Mouse (Mus musculus) urinary bladder, postnatal 36 days (tissue): Measurements from ENCODE around the gene Acp2.

ENCODE experiments used
- DNase-seq, 2 experiments: peaks; one replicate each; pipeline ENCODE4 v3.0.0; 2022; ENCODE audit warnings: low spot score in 2 of 2, mixed read lengths in 1 of 2

The Acp2 gene

DNA sequence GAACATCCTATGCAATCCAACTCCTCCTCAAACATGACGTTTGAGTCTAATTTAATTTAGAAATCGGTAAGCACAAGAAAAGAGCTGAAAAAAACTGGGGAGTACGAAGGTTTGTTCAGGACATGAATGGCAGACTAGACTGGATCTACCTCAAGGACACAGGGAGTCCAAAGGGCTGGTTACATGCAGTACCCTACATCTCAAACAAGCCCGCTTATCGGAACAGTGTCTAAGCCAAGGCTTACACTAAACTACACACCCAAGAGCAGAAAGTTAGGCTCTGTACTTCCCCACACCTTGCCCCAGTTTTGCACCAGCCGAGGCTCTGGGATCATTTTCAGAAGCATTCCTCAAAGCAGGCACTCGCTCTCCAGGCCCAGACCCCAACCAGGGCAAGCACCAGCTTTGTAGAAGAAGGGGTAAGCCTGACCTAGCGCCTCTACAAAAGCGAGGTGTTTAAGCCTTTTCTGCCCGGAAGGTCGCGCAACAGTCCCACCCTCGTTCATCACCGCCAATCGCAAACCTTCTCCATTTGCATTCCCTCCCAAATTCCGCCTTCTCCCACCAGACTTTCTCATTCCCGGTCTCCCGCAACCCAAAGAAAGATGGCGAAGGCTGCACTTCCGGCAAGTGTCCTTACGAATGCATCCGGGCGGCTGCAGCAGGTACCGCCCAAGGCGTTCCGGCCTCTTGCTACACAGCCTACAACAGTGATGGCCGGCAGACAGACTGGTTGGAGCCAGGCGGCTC lies at the start of gene Acp2, which contains the start of gene Nr1h3:
TSS of gene Acp2 (plus strand) at position 664 of the 750 bp plus-strand sequence.
TSS of gene Nr1h3 (minus strand) at position 613 of the 750 bp plus-strand sequence.
- peak; percentile 94 for DNase-seq

DNA sequence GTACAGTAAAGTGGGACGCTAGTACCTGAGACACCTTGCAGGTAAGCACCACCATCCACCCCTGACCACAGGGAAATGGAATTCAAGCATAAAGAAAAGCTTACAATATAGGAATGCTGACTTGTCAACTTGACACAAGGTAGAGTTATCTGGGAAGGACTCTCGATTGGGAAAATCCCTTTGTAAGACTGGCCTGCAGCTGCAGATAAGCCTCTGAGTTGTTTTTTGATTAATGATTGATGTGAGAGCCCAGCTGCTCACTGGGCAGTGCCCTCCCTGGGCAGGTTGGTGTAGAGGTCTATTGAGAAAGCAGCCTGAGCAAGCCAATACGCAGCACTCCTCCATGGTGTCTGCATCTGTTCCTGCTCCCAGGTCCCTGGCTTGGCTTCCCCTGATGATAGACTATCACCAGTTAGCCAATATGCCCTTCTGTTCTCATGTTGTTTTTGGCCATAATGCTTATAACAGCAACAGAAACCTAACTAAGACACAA lies 49.8 kb upstream of the Acp2 start:
- DNase-seq: no peak

DNA sequence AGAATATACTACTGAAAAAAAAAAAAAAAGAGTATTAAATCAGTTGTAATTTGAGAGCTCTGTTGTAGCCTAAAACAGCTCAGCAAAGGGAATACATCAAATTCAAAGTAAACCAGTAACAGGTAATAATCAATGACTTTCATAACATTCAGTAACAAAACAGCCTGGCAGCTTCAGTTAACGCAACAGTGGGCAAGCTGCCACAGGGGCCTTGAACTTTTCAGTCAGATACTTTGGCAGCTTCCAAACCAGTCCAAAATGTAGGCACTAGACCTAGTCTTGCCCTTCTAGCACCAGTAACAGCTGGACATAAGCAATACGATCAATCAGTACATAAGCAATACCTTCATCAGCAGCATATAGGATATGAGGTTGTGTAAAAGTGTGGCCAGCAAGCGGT lies 48.6 kb upstream of the Acp2 start:
- no peak for DNase-seq

DNA sequence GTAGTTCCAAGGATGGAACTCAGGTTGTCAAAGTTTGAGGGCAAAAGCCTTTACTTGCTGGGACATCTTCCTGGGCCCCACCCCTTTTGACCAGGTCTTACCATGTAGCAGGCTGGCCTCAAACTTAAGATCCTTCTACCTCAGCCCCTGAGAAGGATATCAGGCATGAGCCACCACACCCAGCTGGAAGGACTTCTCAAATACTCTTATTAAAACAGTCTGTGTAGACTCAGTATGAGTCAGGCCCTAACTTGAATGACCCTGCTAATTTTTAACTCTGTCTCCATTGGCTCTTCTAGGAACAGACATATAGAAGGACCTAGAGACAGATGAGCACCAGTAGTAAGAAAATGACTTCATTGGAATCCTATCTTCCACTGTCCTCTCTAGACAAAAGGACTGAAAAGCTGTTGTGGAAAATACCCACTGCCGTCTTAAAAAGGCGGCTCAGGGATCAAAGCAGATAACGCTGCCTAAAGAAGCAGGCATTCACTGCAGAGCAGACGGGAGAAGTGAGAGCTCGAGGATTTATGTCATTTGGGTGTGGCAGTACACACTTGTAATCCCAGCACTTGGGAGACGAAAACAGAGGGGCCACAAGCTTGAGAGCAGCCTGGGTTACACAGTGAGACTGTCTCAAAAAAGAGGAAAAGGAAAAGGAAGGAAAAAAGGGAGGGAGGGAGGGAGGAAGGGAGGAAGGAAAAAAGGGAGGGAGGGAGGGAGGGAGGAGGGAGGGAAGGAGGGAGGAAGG lies 45.5 kb upstream of the Acp2 start:
- DNase-seq: no peak

DNA sequence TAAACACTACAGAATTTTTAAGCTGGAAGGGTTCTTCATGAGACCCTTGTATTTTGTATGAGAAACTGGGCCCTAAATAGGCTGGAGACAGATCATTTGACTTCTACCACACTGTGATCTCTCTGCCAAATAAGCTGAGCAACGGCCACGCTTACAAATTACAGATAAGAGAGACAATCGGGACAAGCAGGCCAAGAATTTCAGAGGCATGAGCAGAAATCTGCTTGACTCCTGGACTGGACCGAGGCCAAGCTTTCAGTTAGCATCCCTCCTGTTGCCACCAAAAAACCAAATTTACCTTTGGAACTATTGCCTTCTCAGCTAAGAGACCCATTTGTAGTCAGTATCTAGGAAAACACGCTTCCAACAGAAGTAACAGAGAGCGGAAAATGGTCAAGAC lies 42.1 kb upstream of the Acp2 start:
- no peak for DNase-seq

DNA sequence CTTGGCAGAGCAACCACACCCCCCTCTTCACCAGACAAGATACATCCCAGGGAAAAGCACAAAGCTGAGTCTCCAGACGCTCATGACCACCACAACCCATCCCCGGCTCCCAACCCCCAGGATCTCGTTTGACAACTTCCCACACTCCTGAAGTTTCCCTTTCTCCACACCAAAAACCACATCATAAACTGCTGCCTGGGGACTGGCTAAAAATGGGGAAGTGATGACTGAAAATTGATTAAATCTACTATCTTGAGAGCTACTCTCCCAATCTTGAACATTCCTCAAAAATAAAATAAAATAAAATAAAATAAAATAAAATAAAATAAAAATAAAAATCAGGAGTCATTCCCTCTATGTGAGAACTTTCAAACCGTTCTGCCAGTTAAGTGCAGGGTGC lies 39.7 kb upstream of the Acp2 start:
- no peak for DNase-seq

DNA sequence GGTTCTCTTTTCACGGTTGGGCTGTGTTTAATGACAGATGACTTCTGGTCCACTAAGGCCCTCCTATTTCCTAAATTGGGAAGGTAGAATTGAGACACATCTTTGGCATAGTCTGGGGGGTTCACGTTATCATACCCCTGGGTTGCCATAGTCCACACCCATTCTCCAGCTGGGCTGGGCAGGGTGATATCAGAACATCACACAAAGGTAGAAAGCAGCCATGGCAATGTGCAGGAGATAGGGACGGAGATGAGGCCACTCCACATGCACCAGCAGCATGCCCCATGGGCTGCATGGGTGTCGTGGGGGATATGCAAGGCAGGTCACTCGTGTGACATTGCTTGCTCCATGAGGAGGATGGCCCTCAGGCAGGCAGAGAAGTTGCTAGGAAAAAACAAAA lies 39.2 kb upstream of the Acp2 start:
- DNase-seq: no peak

DNA sequence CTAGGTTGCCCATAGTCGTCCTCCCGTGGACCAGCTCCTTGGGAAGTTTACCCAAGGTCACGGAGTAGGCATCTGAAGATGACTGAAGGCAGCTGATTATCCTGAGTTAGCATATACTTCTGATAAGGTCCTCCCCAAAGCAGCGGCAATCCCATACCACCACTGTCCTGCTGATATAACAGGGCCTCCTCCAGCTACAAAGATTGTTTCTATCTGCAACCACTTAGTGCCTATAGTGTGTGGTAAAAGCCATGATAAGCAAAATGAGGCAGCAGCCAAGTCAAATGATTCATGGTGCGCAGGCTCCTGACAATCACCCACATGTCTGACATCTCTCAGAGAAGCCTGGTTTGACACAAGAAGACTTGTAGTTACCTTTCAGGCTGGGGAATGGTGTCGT lies 37.7 kb upstream of the Acp2 start:
- no peak for DNase-seq

DNA sequence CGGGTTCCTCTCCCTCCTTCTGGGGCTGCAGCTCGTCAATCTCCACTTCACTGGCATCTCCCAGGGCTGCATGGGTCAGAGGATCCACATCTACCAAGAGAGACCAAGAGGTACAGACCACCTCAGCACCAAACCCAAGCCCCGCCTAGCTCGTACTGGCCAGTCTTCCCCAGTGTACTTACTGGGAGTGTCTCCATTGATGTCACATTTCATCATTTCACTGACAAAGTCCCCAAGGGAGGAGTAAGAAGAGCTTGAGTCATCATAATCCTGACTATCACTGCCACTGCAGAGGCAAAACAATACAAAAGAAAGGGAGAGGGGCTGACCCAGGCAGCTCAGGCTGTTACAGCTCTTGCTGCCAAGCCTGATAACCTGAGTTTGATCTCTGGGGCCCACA lies 35.1 kb upstream of the Acp2 start:
- DNase-seq: no peak

DNA sequence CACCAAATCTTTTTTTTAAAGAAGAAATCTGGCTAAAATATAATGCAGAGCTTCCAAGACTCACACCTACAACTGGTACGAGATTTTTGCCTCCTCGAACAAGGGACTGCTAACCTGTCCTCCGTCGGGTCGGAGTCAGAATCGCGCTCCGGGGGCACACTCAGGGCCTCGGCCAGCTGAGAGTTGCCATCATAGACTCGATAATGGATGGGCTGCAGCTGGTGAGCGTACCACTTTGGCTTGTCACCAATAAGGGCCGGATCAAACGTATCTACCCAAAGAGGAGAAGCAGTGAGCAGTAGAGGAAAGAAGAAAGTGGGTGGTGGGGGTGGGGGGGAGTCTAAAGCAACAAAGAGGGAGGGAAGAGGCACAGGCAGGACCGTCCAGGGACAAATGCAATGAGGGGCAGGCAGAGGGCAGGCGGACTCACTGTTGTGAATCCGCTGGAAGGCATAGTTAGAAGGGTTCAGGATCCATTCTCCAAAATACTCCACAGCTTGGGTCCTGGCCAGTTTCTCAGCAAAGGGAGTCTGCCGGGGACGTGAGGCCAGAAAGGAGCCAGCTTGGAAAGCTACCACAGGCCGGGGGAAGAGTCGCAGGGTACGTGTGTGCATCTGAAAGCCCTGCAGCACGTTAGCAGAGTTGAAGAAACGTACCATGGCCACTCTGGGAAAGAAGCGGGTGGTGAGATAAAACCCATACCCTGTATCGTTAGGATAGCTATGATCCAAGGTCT lies 32.9 kb upstream of the Acp2 start:
- DNase-seq: no peak

DNA sequence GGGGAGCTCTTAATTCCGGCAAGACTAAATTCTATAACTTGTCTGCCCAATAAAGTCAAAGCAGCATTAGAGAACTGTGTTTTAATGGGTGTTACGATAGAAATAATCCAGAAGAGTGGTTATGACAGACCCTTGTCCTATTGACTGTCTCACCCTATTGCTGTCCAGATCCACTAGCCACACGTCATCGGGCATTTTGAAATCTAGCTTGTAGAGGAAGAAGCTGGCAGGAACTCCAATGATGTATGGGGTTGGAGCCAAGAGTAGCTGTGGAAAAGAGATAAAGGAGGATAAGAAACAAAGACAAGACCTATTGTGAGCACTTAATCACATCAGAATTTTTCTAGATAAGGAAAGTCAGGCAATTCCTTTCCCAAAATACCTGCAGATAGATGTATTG lies 27.2 kb upstream of the Acp2 start:
- no peak for DNase-seq

DNA sequence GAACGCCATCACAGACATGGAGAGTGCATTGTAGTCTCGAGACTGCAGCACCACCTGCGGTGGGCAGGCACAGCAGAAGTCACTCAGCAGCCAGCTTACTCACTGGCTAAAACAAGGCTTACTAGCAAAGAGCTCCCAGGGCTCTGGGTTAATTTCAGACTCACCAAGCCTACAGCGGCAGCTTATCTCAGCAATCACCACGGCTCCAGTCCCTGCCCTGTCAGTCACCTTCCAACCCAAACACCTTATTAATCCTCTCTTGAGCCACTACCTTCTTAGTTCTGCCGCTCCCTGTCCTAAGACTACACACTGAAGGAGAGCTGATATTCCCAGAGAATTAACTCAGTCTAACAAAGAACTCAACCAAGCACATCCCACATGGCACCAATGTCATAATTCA lies 26.5 kb upstream of the Acp2 start:
- DNase-seq: no peak

DNA sequence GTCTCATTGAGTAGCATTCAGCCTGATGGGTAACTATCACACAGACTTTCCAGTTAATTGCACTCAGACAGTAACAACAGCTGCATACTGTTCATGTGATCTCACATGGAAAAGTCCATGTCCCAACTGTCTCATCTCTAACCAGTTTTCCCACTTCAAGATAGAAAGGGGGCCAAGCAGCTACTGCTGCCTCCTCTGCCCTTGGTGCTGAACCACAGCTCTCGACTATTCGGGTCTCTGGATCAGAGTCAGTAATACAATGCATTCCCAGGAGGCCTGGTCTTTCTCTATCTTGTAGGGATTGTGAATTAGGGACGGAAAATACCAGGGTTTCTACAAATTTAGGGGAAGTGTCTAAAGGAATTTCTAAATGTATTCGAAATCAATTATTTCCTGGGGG lies 22.9 kb upstream of the Acp2 start:
- no peak for DNase-seq

DNA sequence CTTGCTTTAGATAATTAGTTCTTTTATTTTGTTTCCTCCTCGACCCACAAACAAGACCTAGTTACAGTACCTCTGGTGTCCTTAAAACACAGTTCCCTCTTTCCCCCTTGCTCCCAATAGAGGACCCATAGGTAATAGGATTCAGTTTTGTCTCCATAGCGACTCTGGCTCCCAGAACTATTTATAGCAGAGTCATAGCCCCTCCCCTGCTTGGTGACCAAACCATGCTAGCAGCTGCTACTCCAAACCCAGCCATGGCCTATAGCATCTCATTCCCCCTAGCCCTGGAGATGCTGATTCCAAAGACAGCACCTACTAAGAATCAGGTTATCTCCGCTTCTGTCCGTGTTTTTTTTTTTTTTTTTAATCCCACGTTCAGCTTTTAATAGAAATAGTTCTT lies 22.0 kb upstream of the Acp2 start:
- no peak for DNase-seq

DNA sequence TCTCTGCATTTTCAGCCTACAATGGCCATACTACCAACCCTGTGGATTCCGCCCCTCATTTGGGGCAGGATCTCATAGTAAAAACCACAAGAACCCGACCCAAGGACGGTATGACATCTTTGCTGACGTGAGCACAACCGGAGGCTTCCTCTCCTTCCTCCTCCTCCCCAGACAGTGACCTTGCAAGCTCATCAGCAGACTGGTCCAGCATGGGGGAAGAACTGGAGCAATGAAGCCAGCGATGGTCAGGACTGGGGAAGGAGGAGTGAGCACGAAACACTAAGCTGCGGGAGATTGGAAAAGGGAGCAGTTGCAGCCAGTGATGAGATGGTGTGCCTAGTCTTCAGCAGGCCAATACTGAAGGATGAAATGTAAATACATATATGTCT lies 20.7 kb upstream of the Acp2 start:
- no peak for DNase-seq

DNA sequence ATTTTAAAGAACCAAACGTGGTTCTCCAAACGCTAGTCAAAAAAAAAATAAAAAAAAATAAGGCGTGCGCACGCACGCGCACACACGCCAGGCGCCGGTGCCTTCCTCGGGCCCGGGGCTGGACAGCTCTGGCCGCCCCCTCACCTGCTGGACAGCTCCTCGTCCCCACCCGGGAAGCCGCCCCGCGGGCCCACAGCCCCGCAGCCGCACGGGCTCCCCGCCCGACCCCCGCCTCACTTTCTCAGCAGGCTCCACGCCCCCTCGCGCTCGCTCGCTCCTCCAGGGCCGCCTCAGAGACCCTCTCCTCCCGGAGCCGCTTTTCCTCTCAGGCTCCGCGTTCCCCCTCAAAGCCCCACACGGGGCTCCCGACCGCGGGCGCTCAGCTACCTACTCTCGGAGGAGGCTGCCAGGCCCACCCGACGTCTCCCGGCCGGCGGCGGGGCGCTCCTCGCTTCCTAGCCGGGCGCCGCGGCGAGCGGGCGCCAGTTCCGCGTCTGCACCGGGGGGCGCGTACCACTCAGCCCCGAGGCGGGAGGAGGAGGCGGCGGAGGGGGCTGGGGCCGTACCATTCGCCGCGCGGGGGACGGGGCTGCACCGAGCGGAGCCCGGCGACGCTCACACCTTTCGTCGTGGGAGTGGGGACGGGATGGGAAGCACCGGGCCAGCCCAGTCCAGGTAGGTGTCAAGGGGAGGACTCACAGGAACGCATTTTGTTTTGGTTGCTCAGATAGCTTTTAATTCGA lies 20.1 kb upstream of the Acp2 start:
- DNase-seq: peak; percentile 56 to 62

DNA sequence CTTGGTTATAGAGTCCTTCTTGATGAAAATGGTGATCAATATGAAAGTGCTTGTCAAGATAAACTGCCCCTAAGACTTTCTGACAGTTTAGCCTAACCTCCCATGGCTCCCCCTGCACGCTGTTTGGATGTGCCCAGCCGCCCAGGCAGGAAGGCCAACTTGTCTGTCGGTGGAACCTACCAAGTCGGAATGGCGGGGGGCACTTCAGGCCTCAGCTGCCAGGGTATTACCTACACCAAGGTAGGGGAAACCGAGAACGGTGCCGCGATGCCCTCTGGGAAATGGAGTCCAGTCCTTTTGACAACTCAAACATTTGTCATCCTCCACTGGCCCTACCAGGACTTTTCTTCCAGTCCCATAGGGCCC lies 19.6 kb upstream of the Acp2 start:
- DNase-seq: peak; percentile 93

DNA sequence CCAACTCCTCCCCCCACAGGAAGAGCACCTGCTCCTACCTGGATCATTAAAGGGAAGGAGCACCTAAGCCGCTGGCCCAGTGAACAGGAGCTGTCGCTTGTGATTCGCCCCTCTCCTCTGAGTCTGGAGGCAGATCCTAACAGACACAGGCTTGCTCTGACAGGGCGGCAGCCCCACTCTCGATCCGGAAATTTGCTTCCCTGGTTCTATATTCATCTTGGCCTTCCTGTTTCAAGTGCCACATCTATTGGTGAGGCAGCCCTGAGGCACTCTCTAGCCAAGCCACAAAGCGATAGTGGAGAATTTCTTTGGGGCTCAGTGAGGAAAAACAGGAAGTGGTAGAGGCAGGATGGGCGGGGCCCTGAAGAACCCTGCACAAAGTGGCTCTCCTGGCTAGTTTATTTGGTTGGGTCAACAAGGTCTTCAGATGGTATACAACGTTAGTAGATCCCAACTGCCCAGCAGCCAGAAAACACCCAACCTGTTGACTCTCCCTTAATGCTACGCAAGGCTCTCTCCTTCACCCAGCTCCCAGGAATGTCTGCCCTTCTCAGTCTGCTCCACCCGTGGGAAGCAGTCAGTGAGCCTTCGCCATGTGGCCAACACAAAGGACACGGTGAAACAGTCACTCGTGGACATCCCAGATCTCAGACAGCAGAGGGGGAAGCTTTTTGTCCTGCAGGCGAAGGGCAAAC lies 18.8 kb upstream of the Acp2 start, which contains the start of gene Madd:
TSS of gene Madd (minus strand) at position 127 of the 695 bp plus-strand sequence.
- peak in 1 of 2 experiments; percentile 33 for DNase-seq

DNA sequence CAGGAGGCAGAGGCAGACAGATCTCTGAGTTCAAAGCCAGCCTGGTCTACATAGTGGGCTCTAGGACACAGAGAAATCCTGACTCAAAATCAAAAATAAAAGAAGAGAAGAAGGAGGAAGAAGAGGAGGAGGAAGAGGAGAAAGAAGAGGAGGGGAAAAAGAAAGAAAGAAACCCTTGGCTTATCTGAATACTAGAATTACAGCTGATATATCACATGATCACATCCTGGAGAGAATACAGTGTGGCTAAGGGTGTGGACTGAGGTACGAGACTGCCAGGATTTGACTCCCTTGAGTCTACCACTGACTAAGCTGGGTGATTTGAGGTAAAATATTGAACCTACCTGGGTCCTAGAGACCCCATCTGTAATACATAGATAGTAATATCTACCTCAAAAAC lies 16.5 kb upstream of the Acp2 start:
- DNase-seq: no peak

DNA sequence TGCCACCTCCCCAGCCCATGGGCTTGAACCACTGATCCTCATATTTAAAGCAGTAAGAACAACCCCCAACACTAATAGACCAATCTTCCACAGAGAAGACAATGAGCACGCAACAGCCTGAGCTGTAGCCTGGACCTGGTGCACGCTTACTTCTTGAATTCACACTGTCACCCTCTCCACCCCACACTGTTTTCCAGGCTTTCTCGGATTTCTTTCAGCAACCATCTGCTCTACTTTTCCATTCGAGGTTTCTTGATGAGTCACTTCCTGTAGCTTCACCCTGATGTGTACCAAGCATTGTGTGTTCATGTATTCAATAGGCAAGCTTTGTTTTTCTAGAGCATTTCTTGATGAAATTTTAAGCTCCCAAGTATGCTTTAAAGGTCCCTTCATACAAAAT lies 15.3 kb upstream of the Acp2 start:
- DNase-seq: no peak

DNA sequence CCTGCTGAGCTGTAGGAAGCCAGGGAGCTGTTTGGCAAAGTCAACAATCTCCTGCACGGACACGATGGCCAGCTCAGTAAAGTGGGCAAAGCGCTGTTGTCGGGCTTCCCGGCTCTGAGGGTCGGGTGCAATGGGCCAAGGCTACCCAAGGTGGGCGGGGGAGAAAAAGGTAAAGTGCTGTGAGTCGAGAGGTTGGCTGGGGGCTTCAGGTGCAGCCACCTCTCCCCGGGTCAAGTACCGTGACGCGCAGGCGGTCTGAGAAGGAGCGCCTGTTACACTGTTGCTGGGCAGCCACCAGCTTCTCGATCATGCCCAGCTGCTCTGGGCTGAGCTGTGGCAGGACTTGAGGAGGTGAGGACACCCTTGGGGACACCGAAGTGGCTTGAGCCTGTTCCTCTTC lies 12.2 kb upstream of the Acp2 start:
- DNase-seq: no peak
